Mouse (Mus musculus) ES-Bruce4 (cell line): ENCODE measurements at regions not wholly inside any gene's neighbourhood (a gene's known extent, or its start where the extent isn't known, plus 50 kb on each side); places are given as distances from the start of the nearest gene placed in this dataset.

Source experiments
- H3K27ac ChIP-seq: 2 replicates; pipeline ENCODE4 v1.5.1; 2012; ENCODE audit warnings: low read length, inconsistent platforms; ENCODE audit not compliant: insufficient read depth
- H3K27me3 ChIP-seq: 2 replicates; pipeline ENCODE4 v1.6.1; 2012; ENCODE audit warnings: mild to moderate bottlenecking, low read length, inconsistent platforms; ENCODE audit not compliant: control insufficient read depth, poor library complexity, insufficient read depth, severe bottlenecking
- H3K36me3 ChIP-seq: 2 replicates; pipeline ENCODE4 v1.6.1; 2012; ENCODE audit warnings: inconsistent platforms, mild to moderate bottlenecking, low read length, moderate library complexity; ENCODE audit not compliant: control insufficient read depth, poor library complexity, insufficient read depth, severe bottlenecking
- H3K4me1 ChIP-seq: one replicate; pipeline ENCODE4 v1.8.1; 2011; ENCODE audit warnings: low read length; ENCODE audit not compliant: control insufficient read depth, insufficient read depth
- H3K4me3 ChIP-seq: 2 replicates; pipeline ENCODE4 v1.5.1; 2011; ENCODE audit warnings: low read depth, mild to moderate bottlenecking, low read length
- H3K9ac ChIP-seq: 2 replicates; pipeline ENCODE4 v1.6.1; 2012; ENCODE audit warnings: low read depth, mild to moderate bottlenecking, inconsistent platforms; ENCODE audit not compliant: poor library complexity, severe bottlenecking
- H3K9me3 ChIP-seq: replicated peaks from 2 replicates; pipeline ENCODE4 v1.6.1; 2012; ENCODE audit warnings: mild to moderate bottlenecking, low read length, inconsistent platforms; ENCODE audit not compliant: control insufficient read depth, poor library complexity, insufficient read depth, severe bottlenecking
- CTCF ChIP-seq: IDR thresholded peaks from one replicate; pipeline ENCODE4 v1.8.1; 2011; ENCODE audit warnings: low read depth, low read length
- EP300 ChIP-seq: IDR thresholded peaks from 2 replicates; pipeline ENCODE4 v1.6.1; 2011; ENCODE audit warnings: low read depth, low read length; ENCODE audit not compliant: insufficient read depth
- POLR2A ChIP-seq: IDR thresholded peaks from one replicate; pipeline ENCODE4 v1.8.1; 2011; ENCODE audit warnings: low read length; ENCODE audit not compliant: insufficient read depth

GRCm38 (mm10) chr10:68935843-68936242 is 212.4 kb downstream of the Tmem26 start:
- Histone ChIP-seq H3K9ac (no peak overlapping the region), H3K9me3 (no peaks in the 10 kb centered on the region), H3K27me3 (no peaks in the 10 kb centered on the region; the same call in 1 of the 2 replicates), H3K4me1 (no peaks in the 10 kb centered on the region), H3K36me3 (no peaks in the 10 kb centered on the region), H3K27ac (no peak overlapping the region), H3K4me3 (no peak overlapping the region)
- TF ChIP-seq CTCF: no peak
- no peak for TF ChIP-seq POLR2A
- TF ChIP-seq EP300: no peak

- no peak overlapping the region for H3K4me3 ChIP-seq
- H3K27ac ChIP-seq: no peak overlapping the region
- no peaks in the 10 kb centered on the region for H3K9me3 ChIP-seq
- no peak overlapping the region for H3K9ac ChIP-seq
- TF ChIP-seq EP300 (no peak), POLR2A (no peak)
- H3K36me3 ChIP-seq: no peaks in the 10 kb centered on the region
- no peaks in the 10 kb centered on the region for H3K27me3 ChIP-seq
- no peaks in the 10 kb centered on the region for H3K4me1 ChIP-seq
Observed at GRCm38 (mm10) chr10:68943239-68943638, 208.0 kb upstream of the Rhobtb1 start.

- Histone ChIP-seq H3K9ac (no peak overlapping the region), H3K27me3 (no peaks in the 10 kb centered on the region), H3K4me1 (no peaks in the 10 kb centered on the region), H3K27ac (no peak overlapping the region), H3K36me3 (no peaks in the 10 kb centered on the region), H3K9me3 (no peaks in the 10 kb centered on the region), H3K4me3 (no peak overlapping the region)
- TF ChIP-seq POLR2A (no peak), EP300 (no peak), CTCF (no peak)
Observed at GRCm38 (mm10) chr10:68956539-68956938, 194.7 kb upstream of the Rhobtb1 start.

- no peaks in the 10 kb centered on the region for H3K4me1 ChIP-seq
- H3K36me3 ChIP-seq: no peaks in the 10 kb centered on the region
- TF ChIP-seq EP300 (no peak), CTCF (no peak), POLR2A (no peak)
- H3K27ac ChIP-seq: no peak overlapping the region
- no peaks in the 10 kb centered on the region for H3K9me3 ChIP-seq
- H3K9ac ChIP-seq: no peak overlapping the region
- H3K27me3 ChIP-seq: no peaks in the 10 kb centered on the region
- H3K4me3 ChIP-seq: no peak overlapping the region
Observed at GRCm38 (mm10) chr10:68961376-68961775, 189.9 kb upstream of the Rhobtb1 start.

GRCm38 (mm10) chr10:68963090-68963489 is 188.1 kb upstream of the Rhobtb1 start:
- Histone ChIP-seq H3K36me3 (no peaks in the 10 kb centered on the region), H3K4me3 (no peak overlapping the region), H3K9ac (no peak overlapping the region), H3K9me3 (no peaks in the 10 kb centered on the region), H3K27ac (no peak overlapping the region), H3K4me1 (no peaks in the 10 kb centered on the region), H3K27me3 (no peaks in the 10 kb centered on the region)
- no peak for TF ChIP-seq POLR2A
- no peak for TF ChIP-seq CTCF
- no peak for TF ChIP-seq EP300

- TF ChIP-seq POLR2A (no peak), EP300 (no peak), CTCF (no peak)
- no peaks in the 10 kb centered on the region for H3K4me1 ChIP-seq
- no peak overlapping the region for H3K27ac ChIP-seq
- H3K27me3 ChIP-seq: no peaks in the 10 kb centered on the region
- H3K9ac ChIP-seq: no peak overlapping the region
- H3K36me3 ChIP-seq: no peaks in the 10 kb centered on the region
- no peaks in the 10 kb centered on the region for H3K9me3 ChIP-seq
- no peak overlapping the region for H3K4me3 ChIP-seq
Observed at GRCm38 (mm10) chr10:68965271-68965670, 186.0 kb upstream of the Rhobtb1 start.
